Mouse (Mus musculus): ENCODE results near the gene Nat8.
"Not testable (repeated sequence)": the region's sequence is repeated elsewhere in the genome, so short reads cannot be mapped to it uniquely, and the experiment has no call there.

- not testable (repeated sequence) for TF ChIP-seq CTCF (IDR thresholded peaks at IDR 0.05; ENCODE audit: borderline replicate concordance, insufficient read depth, low read depth, low read length); POLR2A (IDR thresholded peaks at IDR 0.05; ENCODE audit: borderline replicate concordance, insufficient read depth, low read length)
Measured at GRCm38 (mm10) chr6:85837307-85837706, 5.4 kb upstream of the Nat8 start.

All from cerebellum, adult 2 months (tissue).